Mouse (Mus musculus) neural tube, embryonic 14.5 days (tissue): Measurements from ENCODE around the gene Cabp1. TPM values are rescaled to one million over a fixed set of nuclear protein-coding genes. Genes with fewer than 3 reads are reported as not detected.
"Not testable (repeated sequence)": the region's sequence is repeated elsewhere in the genome, so short reads cannot be mapped to it uniquely, and the experiment has no call there.

ENCODE experiments used
- ATAC-seq: fragments of 200-750 bp; cut with Nextera tagmentation; 2 replicates; pipeline ENCODE4 v1.8.0; 2017; ENCODE audit warnings: low read depth, mild to moderate bottlenecking, moderate TSS enrichment, moderate library complexity
- H3K27ac ChIP-seq: fragments of 300-500 bp; sonication (generic); 2 replicates; pipeline ENCODE4 v1.5.1; 2014; ENCODE audit warnings: low read depth, mild to moderate bottlenecking, control low read depth, low read length, moderate library complexity, mixed read lengths
- H3K27me3 ChIP-seq: fragments of 300-500 bp; sonication (generic); 2 replicates; pipeline ENCODE4 v1.6.1; 2014; ENCODE audit warnings: low read length; ENCODE audit not compliant: control insufficient read depth, insufficient read depth
- H3K36me3 ChIP-seq: fragments of 300-500 bp; sonication (generic); 2 replicates; pipeline ENCODE4 v1.6.1; 2014; ENCODE audit warnings: low read length, mixed read lengths; ENCODE audit not compliant: control insufficient read depth, insufficient read depth
- H3K4me1 ChIP-seq: fragments of 300-500 bp; sonication (generic); 2 replicates; pipeline ENCODE4 v1.6.1; 2014; ENCODE audit warnings: low read length; ENCODE audit not compliant: control insufficient read depth, insufficient read depth
- H3K4me2 ChIP-seq: fragments of 300-500 bp; sonication (generic); 2 replicates; pipeline ENCODE4 v1.6.1; 2014; ENCODE audit warnings: mild to moderate bottlenecking, low read depth, low read length, control low read depth
- H3K4me3 ChIP-seq: fragments of 300-500 bp; sonication (generic); 2 replicates; pipeline ENCODE4 v1.5.1; 2014; ENCODE audit warnings: low read depth, low read length, control low read depth, mixed read lengths
- H3K9ac ChIP-seq: fragments of 300-500 bp; sonication (generic); replicated peaks from 2 replicates; pipeline ENCODE4 v1.6.1; 2014; ENCODE audit warnings: low read depth, mild to moderate bottlenecking, control low read depth, low read length, mixed read lengths
- H3K9me3 ChIP-seq: fragments of 300-500 bp; sonication (generic); 2 replicates; pipeline ENCODE4 v1.6.1; 2016; ENCODE audit warnings: low read length; ENCODE audit not compliant: control insufficient read depth
- WGBS: fragments of 180-500 bp; shearing (Covaris S2); extraction: QIAGEN DNeasy Blood & Tissue Kit; methylation state at CpG from one replicate; pipeline ENCODE4 v1.1.7; 2014; 5-methylcytosine and 5-hydroxymethylcytosine counted together
- polyA plus RNA-seq: library from polyadenylated mRNA; unstranded; fragments of >200 nt; fragmentation: Nextera tagmentation; extraction: Ambion mirVana; gene quantifications from 2 replicates; pipeline ENCODE4 v1.2.1, GENCODE M21; 2014

The Cabp1 gene
- polyA plus RNA-seq, 1 experiment from 2014 or later = 28.1 TPM

DNA sequence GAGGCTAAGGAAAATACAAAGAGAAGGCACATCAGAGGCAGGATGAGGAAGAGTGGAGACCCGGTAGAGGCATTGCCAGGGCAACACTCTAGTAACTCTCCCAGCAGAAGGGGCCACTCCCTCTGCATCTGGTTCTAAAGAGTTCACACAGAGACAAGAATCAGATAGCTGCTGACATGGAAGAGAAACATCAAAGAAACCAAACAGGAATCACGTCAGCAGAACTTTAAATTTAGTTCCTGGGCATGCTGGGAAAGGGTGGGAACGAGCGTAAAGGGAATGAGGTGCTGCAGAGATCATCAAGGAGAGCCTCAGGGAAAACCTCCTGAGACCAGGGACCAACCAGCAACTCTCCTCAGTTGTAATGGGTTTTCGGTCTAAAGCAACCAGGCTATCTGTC, 43.2 kb downstream of the Cabp1 start:
- no peaks in the 10 kb centered on the region for H3K9me3 ChIP-seq
- H3K27me3 ChIP-seq = no peaks in the 10 kb centered on the region
- no peak overlapping the region for H3K4me3 ChIP-seq
- ATAC-seq = no peak
- 84% methylated on average over 5 of the region's 5 CpGs for WGBS
- H3K4me2 ChIP-seq = no peak overlapping the region
- peaks cover 18% of the 10 kb centered on the region for H3K4me1 ChIP-seq
- peaks cover 38% of the 10 kb centered on the region for H3K36me3 ChIP-seq
- H3K27ac ChIP-seq = no peak overlapping the region
- H3K9ac ChIP-seq = no peak overlapping the region

DNA sequence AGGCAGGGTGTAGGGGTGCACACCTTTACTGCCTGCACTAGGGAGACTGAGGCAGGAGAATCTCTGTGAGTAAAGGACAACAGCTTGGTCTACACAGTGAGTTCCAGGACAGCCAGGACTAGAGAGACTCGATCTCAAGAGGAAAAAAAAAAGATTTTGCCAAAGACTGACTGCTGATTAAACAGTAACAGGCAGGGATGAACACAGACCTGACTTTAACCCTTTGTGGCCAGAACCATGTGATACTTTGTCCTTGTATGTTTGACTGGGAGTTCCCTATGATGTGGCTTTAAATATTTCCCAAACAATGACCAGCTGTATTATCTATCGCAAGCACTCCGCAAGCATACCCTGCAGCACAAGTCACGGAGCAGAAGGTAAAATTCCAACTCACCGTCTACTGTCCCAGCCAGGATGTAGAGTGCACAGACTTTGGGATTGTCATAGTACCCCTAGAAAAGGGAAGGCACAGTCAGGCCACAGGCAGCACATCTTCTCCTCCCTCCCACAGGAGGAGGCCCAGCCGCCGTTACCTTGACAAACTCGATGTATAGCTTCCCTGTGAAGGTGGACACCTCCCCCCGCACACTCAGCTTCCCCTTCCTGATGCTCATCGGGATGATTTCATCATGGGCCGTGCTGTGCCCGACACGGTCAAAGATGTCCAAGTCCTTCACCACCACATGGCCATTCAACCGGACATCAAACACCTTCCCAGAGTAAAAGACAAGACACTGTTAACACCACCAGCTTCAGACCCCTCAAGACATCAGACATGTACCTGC, 44.3 kb downstream of the Cabp1 start:
- Histone ChIP-seq H3K27me3 (no peaks in the 10 kb centered on the region), H3K36me3 (peaks cover 43% of the 10 kb centered on the region), H3K4me1 (peaks cover 6% of the 10 kb centered on the region; the same call in 1 of the 2 replicates), H3K4me2 (no peak overlapping the region), H3K27ac (no peak overlapping the region), H3K9me3 (no peaks in the 10 kb centered on the region), H3K9ac (no peak overlapping the region), H3K4me3 (no peak overlapping the region)
- WGBS = 97% methylated on average over 14 of the region's 14 CpGs
- ATAC-seq = no peak

DNA sequence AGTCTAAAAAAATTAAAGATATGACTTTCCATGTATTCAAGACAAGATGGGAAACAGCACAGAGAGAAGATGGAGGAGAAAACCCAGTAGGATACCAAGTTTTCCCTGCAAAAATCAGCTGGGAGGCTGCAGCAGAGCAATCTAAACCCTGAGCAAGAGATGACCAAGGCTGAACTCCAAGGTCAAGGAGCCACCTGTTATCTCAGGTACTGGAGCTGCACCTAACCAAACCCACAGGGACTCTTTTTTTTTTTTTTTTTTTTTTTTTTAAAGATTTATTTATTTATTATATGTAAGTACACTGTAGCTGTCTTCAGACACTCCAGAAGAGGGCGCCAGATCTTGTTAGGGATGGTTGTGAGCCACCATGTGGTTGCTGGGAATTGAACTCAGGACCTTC, 45.3 kb downstream of the Cabp1 start:
- H3K36me3 ChIP-seq = peaks cover 43% of the 10 kb centered on the region
- not testable (repeated sequence) for H3K4me3 ChIP-seq, H3K4me2 ChIP-seq, H3K4me1 ChIP-seq, H3K9me3 ChIP-seq, H3K27ac ChIP-seq, ATAC-seq, H3K27me3 ChIP-seq, H3K9ac ChIP-seq
- no CpG with 5 or more reads among the region's 1 CpGs for WGBS

DNA sequence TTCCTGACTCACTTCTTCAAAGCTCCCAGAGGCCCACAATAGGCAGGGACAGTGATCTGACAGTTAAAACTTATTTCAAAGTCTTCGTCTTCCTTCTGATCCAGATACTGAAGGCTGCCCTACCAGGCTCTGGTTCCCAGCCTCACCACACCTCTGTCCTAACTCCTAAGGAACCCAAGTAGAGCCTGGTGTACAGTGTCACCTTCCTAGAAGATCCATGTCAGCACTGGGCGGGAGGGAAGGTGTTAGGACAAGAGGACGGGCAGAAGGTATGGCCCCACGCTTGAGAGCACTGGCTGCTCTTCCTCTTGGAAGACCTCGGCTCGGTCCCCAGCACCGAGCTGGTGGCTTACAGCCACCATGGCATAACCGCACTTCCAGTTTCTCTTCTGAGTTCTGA, 45.8 kb downstream of the Cabp1 start:
- H3K9me3 ChIP-seq = no peaks in the 10 kb centered on the region
- no peaks in the 10 kb centered on the region for H3K27me3 ChIP-seq
- H3K4me2 ChIP-seq = no peak overlapping the region
- H3K4me1 ChIP-seq = no peaks in the 10 kb centered on the region
- H3K9ac ChIP-seq = no peak overlapping the region
- 97% methylated on average over 8 of the region's 8 CpGs for WGBS
- H3K36me3 ChIP-seq = peaks cover 43% of the 10 kb centered on the region
- no peak overlapping the region for H3K27ac ChIP-seq
- ATAC-seq = no peak
- H3K4me3 ChIP-seq = no peak overlapping the region

DNA sequence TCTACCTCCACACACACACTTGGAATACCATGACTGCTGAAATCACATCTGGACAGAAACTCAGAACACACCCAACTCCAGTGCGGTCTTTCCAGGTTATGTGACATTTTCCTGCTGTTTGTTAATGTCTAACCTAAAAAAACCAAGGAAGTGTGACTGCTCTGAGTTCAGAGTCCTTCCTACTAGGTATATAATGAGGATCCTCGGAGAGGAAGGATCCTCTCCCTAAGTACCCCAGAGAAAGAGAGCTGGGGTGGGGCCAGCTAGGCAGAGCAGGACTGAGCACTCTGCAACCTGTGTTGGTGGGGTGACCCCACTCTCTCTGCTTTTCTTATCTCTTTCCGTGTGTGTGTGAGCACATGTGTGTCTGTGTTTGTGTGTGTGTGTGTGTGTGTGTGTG, 46.8 kb downstream of the Cabp1 start:
- Histone ChIP-seq H3K27me3 (no peaks in the 10 kb centered on the region), H3K4me2 (no peak overlapping the region), H3K4me1 (no peaks in the 10 kb centered on the region), H3K9me3 (no peaks in the 10 kb centered on the region), H3K27ac (no peak overlapping the region), H3K36me3 (peaks cover 43% of the 10 kb centered on the region), H3K9ac (no peak overlapping the region), H3K4me3 (no peak overlapping the region)
- ATAC-seq = no peak
- 91% methylated on average over 3 of the region's 3 CpGs for WGBS

DNA sequence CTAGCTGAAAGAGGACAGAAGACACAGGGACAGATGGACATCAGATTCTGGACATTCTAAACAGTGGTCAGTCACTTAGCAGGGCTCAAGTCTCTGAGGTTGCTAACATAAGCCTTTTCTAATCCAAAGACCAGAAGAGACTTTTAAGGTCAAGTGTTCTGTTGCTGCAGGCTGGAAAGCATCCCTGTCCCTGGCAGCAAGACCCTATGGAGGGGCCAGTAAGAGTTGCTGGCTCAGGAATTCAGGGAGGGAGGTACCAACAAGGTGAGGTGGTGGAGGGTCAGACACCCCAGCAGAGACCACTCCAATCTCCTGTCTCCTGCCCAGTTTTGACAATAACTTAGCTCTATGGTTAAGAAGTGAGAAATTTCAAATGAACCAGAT, 47.4 kb downstream of the Cabp1 start:
- Histone ChIP-seq H3K4me2 (no peak overlapping the region), H3K9me3 (no peaks in the 10 kb centered on the region), H3K4me3 (no peak overlapping the region), H3K27ac (no peak overlapping the region), H3K36me3 (peaks cover 43% of the 10 kb centered on the region), H3K4me1 (no peaks in the 10 kb centered on the region), H3K9ac (no peak overlapping the region), H3K27me3 (no peaks in the 10 kb centered on the region)
- ATAC-seq = no peak

DNA sequence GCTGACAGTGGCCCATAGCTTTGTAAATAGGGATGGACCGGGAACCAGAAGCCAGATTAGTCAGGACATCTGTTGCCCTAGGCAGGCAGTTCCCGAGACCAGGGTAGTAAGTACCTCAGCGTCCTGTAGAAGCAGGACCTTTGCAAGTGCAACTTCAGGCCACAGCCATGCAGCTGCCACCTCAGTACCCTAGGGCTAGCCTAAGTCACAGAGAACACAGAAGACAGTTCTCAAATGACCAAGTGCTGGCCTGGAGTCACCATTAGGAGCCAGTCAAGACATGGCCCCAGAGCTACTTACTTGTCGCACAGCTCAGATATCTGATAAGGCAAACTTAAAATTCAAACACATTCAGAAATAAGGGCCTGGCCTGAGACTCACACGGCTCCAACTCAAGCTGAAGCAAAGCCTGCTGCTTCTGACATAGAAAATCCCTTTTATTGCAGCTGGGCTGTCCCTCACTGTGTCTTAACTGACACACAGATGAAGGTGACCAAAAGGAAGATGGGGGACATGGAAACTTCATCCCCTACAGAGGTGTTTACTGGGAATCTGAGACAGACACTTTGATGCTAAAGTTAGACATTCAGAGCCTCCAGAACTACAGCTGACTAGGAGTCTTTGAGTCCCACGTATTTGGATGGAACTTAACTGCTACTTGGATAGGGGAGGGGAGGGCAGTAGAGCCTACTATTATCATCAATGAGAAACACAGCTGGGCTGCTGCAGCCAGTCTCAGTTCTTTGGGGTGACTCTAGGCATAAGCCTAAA, 48.0 kb downstream of the Cabp1 start:
- 92% methylated on average over 6 of the region's 6 CpGs for WGBS
- H3K9ac ChIP-seq = no peak overlapping the region
- H3K4me3 ChIP-seq = no peak overlapping the region
- H3K27ac ChIP-seq = no peak overlapping the region
- H3K4me2 ChIP-seq = no peak overlapping the region
- H3K27me3 ChIP-seq = no peaks in the 10 kb centered on the region
- peaks cover 43% of the 10 kb centered on the region for H3K36me3 ChIP-seq
- no peaks in the 10 kb centered on the region for H3K9me3 ChIP-seq
- H3K4me1 ChIP-seq = no peaks in the 10 kb centered on the region
- no peak for ATAC-seq

DNA sequence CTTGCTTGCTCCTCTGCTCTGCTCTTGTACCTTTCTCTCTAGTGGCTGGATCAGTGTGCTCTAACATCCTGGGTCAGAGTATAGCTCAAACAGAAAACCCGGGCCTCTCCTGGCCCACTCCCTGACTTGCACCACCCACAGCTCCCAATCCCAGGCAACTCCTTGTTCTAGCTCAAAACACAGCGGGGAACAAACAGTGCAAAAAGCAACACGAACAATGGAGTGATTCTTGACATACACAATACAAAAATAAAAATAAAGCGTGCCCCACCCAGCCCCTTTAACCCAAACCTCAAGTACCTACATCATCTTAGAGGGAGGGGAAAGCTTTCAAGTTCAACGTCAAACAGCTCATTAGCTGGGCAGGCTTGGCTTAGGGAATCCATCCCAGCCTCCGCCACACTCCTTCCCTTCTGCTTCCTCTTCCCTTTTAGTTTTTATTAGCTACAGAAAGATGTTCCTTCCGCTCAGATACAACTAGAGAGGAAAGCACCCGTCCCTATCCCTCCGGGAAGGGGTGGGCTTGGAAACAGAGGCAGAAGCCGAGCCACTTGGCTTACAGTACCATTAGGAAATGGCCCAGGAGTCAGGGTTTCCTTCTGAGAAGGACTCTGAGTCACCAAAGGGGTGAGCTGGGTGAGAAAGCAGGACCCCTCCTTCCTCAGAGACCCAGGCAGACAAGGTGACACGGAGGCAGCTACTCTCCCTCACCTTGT, 48.8 kb downstream of the Cabp1 start:
- no peak for ATAC-seq
- peaks cover 36% of the 10 kb centered on the region for H3K36me3 ChIP-seq

DNA sequence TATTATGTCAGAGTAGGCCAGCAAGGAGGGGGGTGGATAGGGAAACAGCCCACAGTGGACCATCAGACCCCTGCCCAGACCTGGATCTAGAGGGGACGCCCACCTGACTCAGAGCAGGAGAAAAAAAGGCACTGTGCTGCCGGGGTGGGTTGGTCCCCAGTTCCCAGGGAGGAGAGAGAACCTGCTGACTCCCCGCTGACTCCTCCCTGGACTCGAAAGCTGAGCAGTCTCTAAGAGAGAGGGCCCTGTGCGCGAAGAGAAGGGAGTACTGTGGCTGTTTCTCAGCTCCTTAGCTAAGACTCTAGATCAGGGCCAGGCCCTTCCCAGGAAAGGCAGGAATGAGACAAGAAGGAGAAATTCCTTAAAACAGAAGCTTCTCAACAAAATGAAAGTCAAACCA, 49.7 kb downstream of the Cabp1 start:
- WGBS = 72% methylated on average over 6 of the region's 6 CpGs
- Histone ChIP-seq H3K27ac (no peak overlapping the region), H3K9ac (no peak overlapping the region), H3K4me1 (no peaks in the 10 kb centered on the region), H3K9me3 (no peaks in the 10 kb centered on the region), H3K4me2 (no peak overlapping the region), H3K36me3 (peaks cover 27% of the 10 kb centered on the region), H3K4me3 (no peak overlapping the region), H3K27me3 (no peaks in the 10 kb centered on the region)
- no peak for ATAC-seq

More for the DNA sequence above, 48.8 kb downstream of the Cabp1 start:
- H3K27me3 ChIP-seq = no peaks in the 10 kb centered on the region
- no peaks in the 10 kb centered on the region for H3K4me1 ChIP-seq
- H3K4me2 ChIP-seq = no peak overlapping the region
- H3K4me3 ChIP-seq = no peak overlapping the region
- H3K9me3 ChIP-seq = no peaks in the 10 kb centered on the region
- H3K27ac ChIP-seq = no peak overlapping the region
- whole genome bisulfite sequencing = 74% methylated on average over 11 of the region's 11 CpGs
- H3K9ac ChIP-seq = no peak overlapping the region
